Mouse (Mus musculus): Measurements from ENCODE around the gene Amd1.

DNA sequence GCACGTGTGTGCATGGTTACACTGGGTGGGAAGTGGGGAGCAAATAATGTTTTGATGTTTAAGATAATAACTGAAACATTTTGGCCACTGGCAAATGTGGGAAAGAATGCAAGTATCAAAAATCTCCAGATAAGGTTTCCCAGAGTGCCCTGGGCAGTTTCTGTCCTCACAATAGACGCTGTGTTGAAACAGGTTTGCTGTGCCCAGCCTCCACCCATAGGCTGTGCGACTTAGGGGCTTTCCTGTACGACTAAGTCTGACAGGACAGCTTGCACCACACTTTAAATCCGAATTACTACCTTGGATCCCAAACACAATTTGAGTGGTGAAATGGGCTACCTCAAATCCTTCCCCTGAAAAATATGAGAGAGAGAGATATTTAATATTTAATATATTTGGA, 23.7 kb downstream of the Amd1 start:
- no peak for TF ChIP-seq CTCF (IDR thresholded peaks at IDR 0.05; ENCODE audit: control insufficient read depth, insufficient read depth, insufficient replicate concordance, low read depth, low read length)
- TF ChIP-seq POLR2A (IDR thresholded peaks at IDR 0.05; ENCODE audit: control insufficient read depth, low read depth, low read length): no peak
